Mouse (Mus musculus): Measurements from ENCODE around the gene Ezr.

- no peak for TF ChIP-seq CTCF (conservative IDR thresholded peaks at IDR 0.05; ENCODE audit: insufficient read depth, insufficient read length, low read depth, low read length)
- no peak for TF ChIP-seq POLR2A (IDR thresholded peaks at IDR 0.05; ENCODE audit: low read depth, low read length)
These were observed 15.8 kb downstream of the Ezr start for GRCm38 (mm10) chr17:6766823-6767222.
